Mouse (Mus musculus) heart, adult 2 months (tissue): ENCODE results near the gene Akap6.

Source experiments
- CTCF ChIP-seq: fragments of 200-600 bp; IDR thresholded peaks from 2 replicates; pipeline ENCODE4 v1.8.1; 2022; ENCODE audit warnings: antibody characterized with exemption, mild to moderate bottlenecking, moderate library complexity
- EP300 ChIP-seq: fragments of 200-500 bp; IDR thresholded peaks from 2 replicates; pipeline ENCODE4 v1.6.1; 2011; ENCODE audit warnings: low read depth, low read length, control low read depth; ENCODE audit not compliant: insufficient read depth
- POLR2A ChIP-seq: fragments of 200-500 bp; IDR thresholded peaks from 2 replicates; pipeline ENCODE4 v1.6.1; 2011; ENCODE audit warnings: mild to moderate bottlenecking, low read depth, low read length, control low read depth; ENCODE audit not compliant: insufficient read depth

DNA sequence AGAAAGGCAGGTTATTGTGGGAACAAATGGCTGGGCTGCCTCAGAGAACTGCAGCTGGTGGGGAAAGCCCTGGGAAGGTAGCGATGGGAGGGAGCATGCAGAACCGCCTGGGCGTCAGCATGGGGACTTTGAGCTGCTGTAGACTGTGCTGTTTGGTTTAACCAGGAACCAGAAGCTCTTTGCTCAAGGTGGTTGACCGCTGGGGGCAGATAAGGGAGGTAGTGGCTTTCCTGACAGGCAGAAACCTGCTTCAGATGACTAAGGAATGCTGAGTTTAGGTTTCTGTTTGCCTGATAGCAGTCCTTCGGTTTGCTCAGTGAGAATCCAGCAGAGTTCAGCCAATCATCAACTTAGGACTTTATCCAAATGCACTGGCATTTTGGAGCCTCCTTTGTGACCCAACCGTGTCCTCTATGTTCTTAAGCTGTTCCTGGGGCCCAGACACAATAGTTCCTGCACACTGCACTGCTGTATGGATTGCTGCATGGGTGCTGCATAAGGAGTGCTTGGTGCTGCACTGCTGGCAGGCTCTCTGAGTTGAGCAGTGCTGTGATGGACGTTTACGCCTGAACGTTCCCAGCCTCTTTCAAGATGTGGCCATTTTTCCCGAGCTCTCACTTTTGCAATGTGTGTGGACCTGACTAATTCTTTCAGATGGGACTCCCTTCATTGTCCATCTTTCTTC, 6.8 kb upstream of the Akap6 start:
- TF ChIP-seq POLR2A (no peak), CTCF (no peak), EP300 (no peak)
